Mouse (Mus musculus) olfactory bulb, adult 2 months (tissue): ENCODE measurements around the gene Dusp3. TPM values are rescaled to one million over a fixed set of nuclear protein-coding genes. Genes with fewer than 3 reads are reported as not detected.
A peak's percentile ranks its signal among the peaks of the same experiment; 100 is the strongest.

Experiments
- H3K27ac ChIP-seq: fragments of 200-500 bp; 2 replicates; pipeline ENCODE4 v1.5.1; 2012; ENCODE audit warnings: low read depth, low read length; ENCODE audit not compliant: insufficient read depth
- H3K4me1 ChIP-seq: fragments of 200-500 bp; 2 replicates; pipeline ENCODE4 v1.6.1; 2012; ENCODE audit warnings: low read length; ENCODE audit not compliant: control insufficient read depth, insufficient read depth
- H3K4me3 ChIP-seq: fragments of 200-500 bp; 2 replicates; pipeline ENCODE4 v1.5.1; 2012; ENCODE audit warnings: mild to moderate bottlenecking, low read depth, low read length, moderate library complexity; ENCODE audit not compliant: insufficient read depth
- CTCF ChIP-seq: fragments of 200-500 bp; IDR thresholded peaks from 2 replicates; pipeline ENCODE4 v1.5.1; 2012; ENCODE audit warnings: low read depth, mild to moderate bottlenecking, low read length, moderate library complexity; ENCODE audit not compliant: insufficient read depth
- POLR2A ChIP-seq: fragments of 200-500 bp; IDR thresholded peaks from 2 replicates; pipeline ENCODE4 v1.6.1; 2012; ENCODE audit warnings: mild to moderate bottlenecking, low read depth, low read length, moderate library complexity; ENCODE audit not compliant: insufficient read depth
- WGBS: fragments of 180-500 bp; shearing (Covaris S2); methylation state at CpG from one replicate; pipeline ENCODE4 v1.1.7; 2018; 5-methylcytosine and 5-hydroxymethylcytosine counted together
- polyA plus RNA-seq: library from polyadenylated mRNA; stranded (reverse); fragments of >200 nt; gene quantifications from 2 replicates; pipeline ENCODE4 v1.2.4, GENCODE M21; 2012; ENCODE audit warnings: low replicate concordance; ENCODE audit not compliant: missing spikeins, insufficient read depth, insufficient read length

The Dusp3 gene
- polyA plus RNA-seq, 1 experiment: not detected

GRCm38 (mm10) chr11:101964647-101965046 is 22.2 kb downstream of the Dusp3 start:
- 25% methylated on average over 8 of the region's 8 CpGs for WGBS
- H3K27ac ChIP-seq: no peak overlapping the region
- no peak for TF ChIP-seq CTCF
- TF ChIP-seq POLR2A: no peak
- H3K4me3 ChIP-seq: no peak overlapping the region
- H3K4me1 ChIP-seq: peaks cover 9% of the 10 kb centered on the region

DNA sequence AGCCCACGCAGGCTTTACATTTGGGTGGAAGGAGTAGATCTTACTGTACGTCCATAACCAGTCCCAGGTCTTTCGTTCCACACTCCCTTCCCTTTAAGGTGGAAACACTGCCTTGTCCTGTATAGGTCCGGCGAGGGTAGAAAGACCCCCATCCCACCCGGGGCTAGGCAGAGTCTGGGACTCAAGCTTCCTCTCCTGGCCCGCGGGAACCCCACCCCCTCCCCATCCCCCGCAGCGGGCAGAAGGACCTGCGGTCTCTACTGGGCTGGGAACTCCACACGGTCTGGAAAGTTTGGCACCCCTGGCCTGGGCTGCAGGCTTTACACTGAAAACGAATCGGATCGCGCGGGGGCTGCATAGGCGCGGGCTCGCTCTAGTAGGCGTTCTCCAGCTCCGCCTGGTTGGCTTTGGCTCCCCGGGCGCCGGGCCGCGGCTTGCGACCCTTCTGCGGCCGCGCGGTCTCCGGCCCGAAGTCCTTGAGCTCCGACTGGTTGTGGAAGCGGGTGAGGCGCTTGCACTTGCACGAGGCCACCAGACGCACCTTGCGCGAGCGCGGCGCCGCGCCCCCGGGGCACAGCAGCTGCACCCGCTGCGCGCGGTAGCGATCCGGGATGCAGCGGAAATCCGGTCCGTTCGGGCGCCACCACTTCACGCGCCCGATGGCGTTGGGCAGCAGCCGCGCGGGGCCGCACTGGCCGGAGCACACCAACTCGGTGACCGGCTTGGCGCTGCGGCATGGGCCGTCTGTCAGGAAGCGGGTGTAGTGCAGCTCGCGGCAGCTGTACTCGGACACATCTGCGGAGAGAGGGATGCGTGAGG is 23.1 kb downstream of the Dusp3 start:
- Histone ChIP-seq H3K4me3 (peak overlapping the region; percentile 52), H3K4me1 (peaks cover 9% of the 10 kb centered on the region), H3K27ac (no peak overlapping the region)
- under 1% methylated on average over 78 of the region's 78 CpGs for WGBS
- TF ChIP-seq POLR2A: no peak
- no peak for TF ChIP-seq CTCF

GRCm38 (mm10) chr11:101963043-101963442 is 23.8 kb downstream of the Dusp3 start:
- H3K4me1 ChIP-seq: peaks cover 9% of the 10 kb centered on the region
- TF ChIP-seq CTCF (no peak), POLR2A (no peak)
- WGBS: 9% methylated on average over 11 of the region's 11 CpGs
- no peak overlapping the region for H3K27ac ChIP-seq
- no peak overlapping the region for H3K4me3 ChIP-seq

DNA sequence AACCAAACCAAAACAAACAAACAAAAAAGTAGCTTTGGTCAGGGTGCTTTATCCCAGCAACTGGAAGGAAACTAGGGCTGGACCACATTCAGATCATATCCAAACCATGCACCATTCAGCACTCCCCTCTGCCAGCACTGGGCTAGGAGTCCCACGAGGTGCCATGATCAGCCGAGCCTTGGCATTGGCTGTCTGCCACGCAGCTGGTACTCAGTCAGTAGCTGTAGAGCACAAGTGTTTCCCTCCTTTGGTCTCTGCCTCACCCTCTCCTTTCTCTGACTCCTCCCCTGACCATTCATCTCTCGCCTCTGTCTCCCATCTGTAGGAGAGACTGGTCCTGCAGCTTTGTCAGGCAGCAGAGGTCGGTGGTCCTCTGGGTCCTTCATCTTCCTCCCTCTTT is 29.3 kb downstream of the Dusp3 start:
- Histone ChIP-seq H3K27ac (no peak overlapping the region), H3K4me1 (no peaks in the 10 kb centered on the region), H3K4me3 (no peak overlapping the region)
- WGBS: 29% methylated on average over 5 of the region's 5 CpGs
- TF ChIP-seq POLR2A (no peak), CTCF (no peak)

DNA sequence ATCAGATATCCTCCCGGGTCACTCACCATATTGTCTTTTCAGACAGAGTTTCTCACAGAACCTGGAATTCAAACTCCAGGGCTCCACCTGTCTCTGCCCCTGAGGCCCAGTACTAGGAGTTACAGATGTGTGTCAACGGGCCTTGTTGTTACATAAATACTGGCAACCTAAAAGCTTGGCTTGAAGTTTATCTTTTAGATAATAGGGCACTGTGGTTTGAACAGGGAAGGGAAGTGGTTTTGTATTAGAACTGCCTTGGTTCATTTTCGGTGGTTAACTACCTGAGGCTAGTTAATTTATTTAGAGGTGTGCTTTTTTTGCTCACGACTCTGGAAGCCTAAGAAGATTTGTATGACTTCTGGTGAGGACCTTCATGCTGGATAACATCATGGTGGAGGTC is 33.4 kb downstream of the Dusp3 start:
- TF ChIP-seq POLR2A (no peak), CTCF (no peak)
- Histone ChIP-seq H3K4me1 (0 out of 2 replicates have a peak, but pooled peaks cover 3% of the 10 kb centered on the region), H3K27ac (no peak overlapping the region), H3K4me3 (no peak overlapping the region)
- WGBS: 79% methylated on average over 4 of the region's 4 CpGs

- Histone ChIP-seq H3K4me1 (0 out of 2 replicates have a peak, but pooled peaks cover 3% of the 10 kb centered on the region), H3K4me3 (no peak overlapping the region), H3K27ac (no peak overlapping the region)
- TF ChIP-seq CTCF (no peak), POLR2A (no peak)
- 47% methylated on average over 24 of the region's 24 CpGs for WGBS
Observed at GRCm38 (mm10) chr11:101952541-101953341, 34.1 kb downstream of the Dusp3 start.

- TF ChIP-seq CTCF (no peak), POLR2A (no peak)
- 70% methylated on average over 5 of the region's 5 CpGs for whole genome bisulfite sequencing
- Histone ChIP-seq H3K27ac (no peak overlapping the region), H3K4me1 (0 out of 2 replicates have a peak, but pooled peaks cover 3% of the 10 kb centered on the region), H3K4me3 (no peak overlapping the region)
Observed at GRCm38 (mm10) chr11:101950021-101950420, 36.8 kb downstream of the Dusp3 start.

DNA sequence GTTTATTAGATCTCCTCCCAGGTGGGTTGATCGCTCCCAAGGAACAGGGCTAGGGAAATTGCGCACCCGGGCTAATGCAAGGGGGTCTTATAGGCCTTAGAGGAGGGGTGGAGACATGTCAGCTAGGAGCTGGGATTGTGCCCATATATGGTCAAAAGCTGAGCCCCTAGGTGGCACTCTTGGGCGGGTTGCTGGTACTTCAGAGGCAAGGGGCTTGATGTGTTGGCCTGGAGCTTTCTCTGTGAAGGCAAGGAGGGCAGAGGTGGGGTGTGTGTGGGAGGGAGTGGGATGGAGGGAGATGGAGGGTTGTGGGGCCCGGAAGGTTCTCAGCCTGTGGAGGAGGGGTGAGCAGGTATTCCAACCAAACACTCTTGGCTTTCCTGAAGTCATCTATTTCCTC is 40.3 kb downstream of the Dusp3 start:
- WGBS: 45% methylated on average over 5 of the region's 5 CpGs
- H3K4me1 ChIP-seq: 0 out of 2 replicates have a peak, but pooled peaks cover 3% of the 10 kb centered on the region
- TF ChIP-seq POLR2A (no peak), CTCF (no peak)
- H3K27ac ChIP-seq: no peak overlapping the region
- H3K4me3 ChIP-seq: no peak overlapping the region

GRCm38 (mm10) chr11:101943055-101943454 is 43.8 kb downstream of the Dusp3 start:
- TF ChIP-seq CTCF: no peak
- TF ChIP-seq POLR2A: no peak
- H3K4me3 ChIP-seq: no peak overlapping the region
- no peak overlapping the region for H3K27ac ChIP-seq
- 44% methylated on average over 3 of the region's 3 CpGs for WGBS
- H3K4me1 ChIP-seq: no peaks in the 10 kb centered on the region
